Mouse (Mus musculus) erythroblast, embryonic 14.5 days (primary cell): ENCODE results near the gene Rhpn2. TPM values are rescaled to one million over a fixed set of nuclear protein-coding genes. Genes with fewer than 3 reads are reported as not detected.

Experiments
- H3K27me3 ChIP-seq: 2 replicates; pipeline ENCODE4 v1.6.1; 2012; ENCODE audit warnings: inconsistent platforms; ENCODE audit not compliant: control insufficient read depth
- H3K36me3 ChIP-seq: 2 replicates; pipeline ENCODE4 v1.6.1; 2012; ENCODE audit warnings: mild to moderate bottlenecking, inconsistent platforms; ENCODE audit not compliant: control insufficient read depth
- H3K4me1 ChIP-seq: 2 replicates; pipeline ENCODE4 v1.6.1; 2012; ENCODE audit warnings: inconsistent platforms; ENCODE audit not compliant: control insufficient read depth
- H3K4me3 ChIP-seq: replicated peaks from 2 replicates; pipeline ENCODE3; 2012; ENCODE audit warnings: moderate library complexity, mild to moderate bottlenecking, inconsistent platforms
- H3K9me3 ChIP-seq: 2 replicates; pipeline ENCODE4 v1.6.1; 2012; ENCODE audit warnings: low read length, inconsistent platforms, mixed read lengths; ENCODE audit not compliant: control insufficient read depth
- GATA1 ChIP-seq: IDR thresholded peaks from 2 replicates; pipeline ENCODE4 v1.6.1; 2012; ENCODE audit warnings: low read length, inconsistent platforms, mixed read lengths
- TAL1 ChIP-seq: IDR thresholded peaks from 3 replicates; pipeline ENCODE4 v1.6.1; 2012; ENCODE audit warnings: low read length, inconsistent platforms, mixed read lengths
- polyA plus RNA-seq: library from polyadenylated mRNA; stranded (reverse); fragments of >175 nt; gene quantifications from 2 replicates; pipeline ENCODE4 v1.2.3, GENCODE M21; 2012

The Rhpn2 gene
- polyA plus RNA-seq, 1 experiment, result 0.04 TPM

- no peak overlapping the region for H3K4me3 ChIP-seq
- peaks cover 6% of the 10 kb centered on the region for H3K27me3 ChIP-seq
- H3K36me3 ChIP-seq, result no peaks in the 10 kb centered on the region
- no peaks in the 10 kb centered on the region for H3K9me3 ChIP-seq
- peaks cover 26% of the 10 kb centered on the region for H3K4me1 ChIP-seq
- TF ChIP-seq TAL1 (no peak), GATA1 (no peak)
These were observed 14.2 kb upstream of the Rhpn2 start for GRCm38 (mm10) chr7:35319755-35320154.

- H3K9me3 ChIP-seq, result no peaks in the 10 kb centered on the region
- H3K4me1 ChIP-seq, result peaks cover 21% of the 10 kb centered on the region
- H3K27me3 ChIP-seq, result peaks cover 6% of the 10 kb centered on the region
- no peak overlapping the region for H3K4me3 ChIP-seq
- TF ChIP-seq GATA1 (no peak), TAL1 (no peak)
- H3K36me3 ChIP-seq, result no peaks in the 10 kb centered on the region
These were observed 11.8 kb upstream of the Rhpn2 start for GRCm38 (mm10) chr7:35322161-35322560.

- H3K27me3 ChIP-seq, result peaks cover 6% of the 10 kb centered on the region
- no peak overlapping the region for H3K4me3 ChIP-seq
- H3K4me1 ChIP-seq, result peaks cover 13% of the 10 kb centered on the region
- TF ChIP-seq GATA1, result no peak
- TF ChIP-seq TAL1, result no peak
- H3K36me3 ChIP-seq, result no peaks in the 10 kb centered on the region
- H3K9me3 ChIP-seq, result no peaks in the 10 kb centered on the region
These were observed 11.1 kb upstream of the Rhpn2 start for GRCm38 (mm10) chr7:35322732-35323420.

- no peaks in the 10 kb centered on the region for H3K36me3 ChIP-seq
- peaks cover 63% of the 10 kb centered on the region for H3K27me3 ChIP-seq
- TF ChIP-seq TAL1 (no peak), GATA1 (no peak)
- peaks cover 23% of the 10 kb centered on the region for H3K4me1 ChIP-seq
- H3K9me3 ChIP-seq, result no peaks in the 10 kb centered on the region; the same call in 1 of the 2 replicates
- no peak overlapping the region for H3K4me3 ChIP-seq
These were observed 2.4 kb upstream of the Rhpn2 start for GRCm38 (mm10) chr7:35331590-35331989.

GRCm38 (mm10) chr7:35333231-35333651 is 729 bp upstream of the Rhpn2 start:
- H3K27me3 ChIP-seq, result peaks cover 72% of the 10 kb centered on the region
- TF ChIP-seq TAL1, result no peak
- TF ChIP-seq GATA1, result no peak
- peaks cover 23% of the 10 kb centered on the region for H3K4me1 ChIP-seq
- no peaks in the 10 kb centered on the region; the same call in 1 of the 2 replicates for H3K9me3 ChIP-seq
- H3K36me3 ChIP-seq, result no peaks in the 10 kb centered on the region
- H3K4me3 ChIP-seq, result peak overlapping the region; percentile 66

GRCm38 (mm10) chr7:35334527-35335452 is 820 bp downstream of the Rhpn2 start:
- no peaks in the 10 kb centered on the region; the same call in 1 of the 2 replicates for H3K9me3 ChIP-seq
- H3K27me3 ChIP-seq, result peaks cover 78% of the 10 kb centered on the region
- peak overlapping the region; percentile 66 for H3K4me3 ChIP-seq
- no peaks in the 10 kb centered on the region for H3K36me3 ChIP-seq
- peaks cover 23% of the 10 kb centered on the region for H3K4me1 ChIP-seq
- no peak for TF ChIP-seq TAL1
- TF ChIP-seq GATA1, result no peak

GRCm38 (mm10) chr7:35340196-35340595 is 6.2 kb downstream of the Rhpn2 start:
- TF ChIP-seq TAL1, result no peak
- TF ChIP-seq GATA1, result no peak
- H3K4me1 ChIP-seq, result peaks cover under 1% of the 10 kb centered on the region; the same call in 1 of the 2 replicates
- H3K36me3 ChIP-seq, result no peaks in the 10 kb centered on the region
- H3K27me3 ChIP-seq, result peaks cover 38% of the 10 kb centered on the region
- no peak overlapping the region for H3K4me3 ChIP-seq
- H3K9me3 ChIP-seq, result no peaks in the 10 kb centered on the region

- no peaks in the 10 kb centered on the region for H3K36me3 ChIP-seq
These were observed 7.3 kb downstream of the Rhpn2 start for GRCm38 (mm10) chr7:35341282-35341681.

GRCm38 (mm10) chr7:35342498-35342897 is 8.5 kb downstream of the Rhpn2 start:
- no peaks in the 10 kb centered on the region for H3K36me3 ChIP-seq
- peaks cover 1% of the 10 kb centered on the region for H3K4me1 ChIP-seq
- no peak overlapping the region for H3K4me3 ChIP-seq
- TF ChIP-seq GATA1 (no peak), TAL1 (no peak)
- H3K27me3 ChIP-seq, result peaks cover 16% of the 10 kb centered on the region
- peaks cover 5% of the 10 kb centered on the region for H3K9me3 ChIP-seq

More at GRCm38 (mm10) chr7:35341282-35341681, 7.3 kb downstream of the Rhpn2 start:
- no peak overlapping the region for H3K4me3 ChIP-seq
- peaks cover 2% of the 10 kb centered on the region; the same call in 1 of the 2 replicates for H3K9me3 ChIP-seq
- peaks cover 27% of the 10 kb centered on the region for H3K27me3 ChIP-seq
- TF ChIP-seq GATA1, result no peak
- no peaks in the 10 kb centered on the region for H3K4me1 ChIP-seq
